Mouse (Mus musculus) CH12.LX (cell line): ENCODE results near the gene Fosb.

Experiments used
- CTCF ChIP-seq, 2 experiments: IDR thresholded peaks in 1 of 2; conservative IDR thresholded peaks in 1 of 2; 2 replicates each; pipeline ENCODE4 v1.5.1; 2011 to 2012; ENCODE audit warnings: low read depth in 2 of 2, low read length in 2 of 2, improper control_type of control experiment in 1 of 2, inconsistent platforms in 1 of 2, mild to moderate bottlenecking in 1 of 2, moderate library complexity in 1 of 2
- MAFK ChIP-seq: IDR thresholded peaks from 2 replicates; pipeline ENCODE4 v1.6.1; 2011; ENCODE audit warnings: low read length, improper control_type of control experiment; ENCODE audit not compliant: insufficient replicate concordance
- RAD21 ChIP-seq: IDR thresholded peaks from 2 replicates; pipeline ENCODE4 v1.6.1; 2011; ENCODE audit warnings: low read depth, mild to moderate bottlenecking, low read length, improper control_type of control experiment, moderate library complexity
- TCF12 ChIP-seq: IDR thresholded peaks from 2 replicates; pipeline ENCODE4 v1.6.1; 2014; ENCODE audit warnings: low read depth, mild to moderate bottlenecking, inconsistent platforms, low read length, improper control_type of control experiment
- USF1 ChIP-seq: IDR thresholded peaks from 2 replicates; pipeline ENCODE4 v1.6.1; 2014; ENCODE audit warnings: low read depth, mild to moderate bottlenecking, inconsistent platforms, low read length, improper control_type of control experiment

DNA sequence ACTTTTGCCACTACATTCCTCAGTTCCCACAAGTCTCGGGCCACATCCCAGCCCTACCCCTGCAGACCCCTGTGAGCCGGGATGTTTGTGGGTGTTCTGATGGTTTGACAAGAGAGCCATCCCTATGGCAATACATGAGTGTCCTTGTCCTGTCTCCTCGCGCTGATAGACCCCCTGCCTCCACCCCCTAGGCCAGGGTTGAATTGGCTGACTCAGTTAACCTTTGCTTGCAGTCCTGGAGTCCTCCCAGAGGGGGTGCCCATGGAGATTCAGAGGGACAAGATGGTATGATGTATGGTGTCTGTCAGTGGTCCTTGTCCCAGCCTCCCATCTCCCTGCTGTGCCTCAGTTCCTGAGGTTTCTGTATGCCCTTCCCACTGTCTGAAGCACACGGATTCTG is 4.2 kb upstream of the Fosb start:
- no peak for TF ChIP-seq USF1
- TF ChIP-seq MAFK: no peak
- TF ChIP-seq TCF12: no peak
- TF ChIP-seq CTCF (conservative IDR thresholded peaks at IDR 0.05 in 1 of 2, IDR thresholded peaks at IDR 0.05 in 1 of 2; ENCODE audit: low read depth in 2 of 2, low read length in 2 of 2): no peak
- TF ChIP-seq RAD21: no peak
